Mouse (Mus musculus): ENCODE data around the gene Slc35g1. TPM values are rescaled to one million over a fixed set of nuclear protein-coding genes. Genes with fewer than 3 reads are reported as not detected.

Gene Slc35g1
- polyA plus RNA-seq (2016; fragmentation: Nextera tagmentation; extraction: Ambion mirVana) = 7.3 and 9.1 TPM in 2 replicates

DNA sequence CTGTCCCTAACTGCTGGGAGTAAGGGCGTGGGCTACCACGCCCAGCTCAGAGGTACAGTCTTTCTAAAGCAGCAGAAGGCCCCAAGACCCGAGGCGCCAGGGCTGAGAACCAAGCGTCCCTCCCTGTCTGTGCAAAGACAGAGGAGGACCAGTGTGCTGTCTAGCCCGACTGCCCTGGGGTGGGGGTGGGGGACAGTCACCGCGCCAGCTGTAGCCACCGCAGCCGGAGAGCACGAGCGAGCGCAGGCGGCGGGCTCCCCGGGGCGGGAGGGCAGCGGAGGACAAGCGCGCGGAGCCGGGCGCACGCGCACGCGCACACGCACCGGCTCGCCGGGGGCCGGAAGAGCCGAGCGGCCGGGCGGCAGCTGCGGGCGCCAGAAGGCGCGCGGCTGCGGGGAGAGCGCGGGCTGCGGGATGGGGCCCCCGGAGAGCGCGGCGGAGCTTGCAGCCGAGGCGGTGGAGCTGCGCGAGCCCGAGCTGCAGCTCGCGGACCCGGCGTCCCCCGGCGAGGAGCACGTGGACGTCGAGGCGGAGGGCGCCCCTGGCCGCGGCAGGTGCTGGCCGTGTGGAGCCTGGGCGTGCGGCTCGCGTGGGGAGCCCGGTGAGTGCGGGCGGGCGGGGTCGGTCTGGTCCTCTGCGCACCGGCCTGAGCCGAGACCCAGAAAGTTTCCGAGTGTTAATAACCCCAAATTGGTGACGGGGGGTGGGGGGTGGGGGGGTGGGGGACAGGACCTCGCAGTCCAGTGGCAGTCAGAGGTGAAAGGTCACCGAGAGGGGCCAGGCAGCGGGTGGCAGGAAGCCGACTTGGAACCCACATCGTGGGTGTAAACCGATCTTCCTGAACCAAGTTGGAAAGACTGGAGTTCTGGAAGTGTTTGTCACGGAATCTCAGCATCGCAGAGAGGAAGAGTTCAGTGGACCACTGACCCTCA, at the start of gene Slc35g1:
Slc35g1 (plus strand) TSS at position 280 of the 932 bp plus-strand sequence.
- H3K27ac ChIP-seq (replicated peaks) = peak within 1 kb of the TSS; percentile 93
- WGBS = under 1% methylated on average over 89 of the region's 90 CpGs
- peaks cover 7% of the 10 kb centered on the region for H3K36me3 ChIP-seq

DNA sequence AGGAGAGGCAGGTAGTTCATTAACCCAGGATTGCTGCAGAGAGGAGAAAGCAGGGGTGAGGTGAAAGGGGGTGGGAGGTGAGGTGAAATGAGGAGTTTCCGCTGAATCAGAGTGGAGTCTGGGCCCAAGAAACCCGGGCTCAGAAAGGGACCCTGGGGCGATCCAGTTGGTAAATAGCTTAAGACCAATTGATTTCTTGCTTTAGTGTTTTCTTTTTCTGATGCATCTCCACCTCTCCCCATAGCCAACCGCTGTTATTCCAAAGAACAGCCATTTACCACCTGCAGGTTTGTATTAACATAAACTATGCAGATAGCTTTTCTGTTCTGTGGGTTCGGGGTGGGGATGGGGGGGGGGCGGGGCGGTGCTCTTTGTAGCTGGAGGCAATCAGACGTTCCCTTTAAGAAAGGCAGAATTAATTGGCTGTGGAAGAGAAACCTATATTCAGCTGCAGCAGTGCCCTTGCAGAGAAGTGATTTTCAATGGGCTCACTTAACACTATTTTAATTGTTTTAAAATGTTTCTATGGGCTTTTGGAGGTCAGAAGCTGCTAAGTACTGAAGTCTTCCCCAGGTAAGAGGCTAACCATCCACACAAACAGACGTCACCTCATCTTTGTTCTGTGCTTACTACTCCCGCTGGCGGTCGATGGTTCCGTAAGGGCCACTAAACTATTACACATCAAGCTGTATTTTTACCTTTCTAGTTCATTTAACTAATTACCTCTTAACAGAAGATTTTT, 47.3 kb upstream of the Slc35g1 start:
- Histone ChIP-seq H3K4me1 (peaks cover 8% of the 10 kb centered on the region), H3K36me3 (no peaks in the 10 kb centered on the region), H3K27ac (replicated peaks) (no peak overlapping the region; the same call in 1 of the 2 replicates), H3K4me3 (no peak overlapping the region), H3K27me3 (ENCODE audit: low read depth, poor library complexity, severe bottlenecking) (no peaks in the 10 kb centered on the region; the same call in 1 of the 2 replicates), H3K9me3 (replicated peaks) (peaks cover 13% of the 10 kb centered on the region)
- DNase-seq (ENCODE audit: low spot score) = no peak
- WGBS = 38% methylated on average over 13 of the region's 13 CpGs

More for the DNA sequence above, at the start of gene Slc35g1:
- peak; percentile 77 for DNase-seq (ENCODE audit: low spot score)
- H3K9me3 ChIP-seq (replicated peaks) = no peaks in the 10 kb centered on the region
- peak within 1 kb of the TSS; percentile 83 for H3K4me3 ChIP-seq
- no peaks in the 10 kb centered on the region for H3K27me3 ChIP-seq (ENCODE audit: low read depth, poor library complexity, severe bottlenecking)
- H3K4me1 ChIP-seq = peaks cover 18% of the 10 kb centered on the region

DNA sequence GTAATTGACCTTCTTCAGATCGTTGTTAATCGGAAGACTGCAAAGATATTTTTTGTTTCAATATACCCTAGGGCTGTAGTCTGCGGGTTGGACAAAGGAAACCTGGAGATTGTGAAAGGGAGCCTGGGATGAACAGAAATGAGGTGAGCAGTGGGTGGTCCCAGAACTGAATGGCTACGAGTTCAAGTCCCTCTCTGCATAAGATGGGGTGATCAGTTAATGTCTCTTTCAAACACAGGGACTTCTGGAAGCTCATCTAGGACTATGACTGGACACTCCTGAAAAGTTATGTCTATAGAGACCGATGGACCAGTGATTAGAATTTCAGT, 46.8 kb upstream of the Slc35g1 start:
- peaks cover 13% of the 10 kb centered on the region for H3K9me3 ChIP-seq (replicated peaks)
- H3K36me3 ChIP-seq = no peaks in the 10 kb centered on the region
- H3K4me3 ChIP-seq = no peak overlapping the region
- no peak overlapping the region for H3K27ac ChIP-seq (replicated peaks)
- 82% methylated on average over 5 of the region's 5 CpGs for WGBS
- H3K27me3 ChIP-seq (ENCODE audit: low read depth, poor library complexity, severe bottlenecking) = no peaks in the 10 kb centered on the region; the same call in 1 of the 2 replicates
- no peak for DNase-seq (ENCODE audit: low spot score)
- H3K4me1 ChIP-seq = peaks cover 8% of the 10 kb centered on the region

DNA sequence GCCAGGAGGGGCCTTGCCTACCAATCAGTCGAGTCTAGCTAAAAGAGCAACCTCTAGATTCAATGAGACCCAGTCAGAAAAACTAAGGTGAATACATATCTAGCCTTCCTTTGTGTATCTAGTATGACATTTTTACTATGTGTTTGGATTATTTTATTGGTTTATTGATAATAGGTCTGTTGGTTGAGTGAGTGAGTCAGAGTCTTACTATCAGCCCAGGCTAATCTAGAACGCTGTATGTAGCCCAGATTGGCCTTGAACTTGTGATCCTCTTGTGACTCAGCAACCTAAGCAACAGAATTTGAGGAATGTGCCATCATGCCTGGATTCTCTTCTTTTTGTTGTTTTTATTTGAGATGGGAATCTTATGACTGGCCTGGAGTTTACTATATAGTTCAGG, 44.6 kb upstream of the Slc35g1 start:
- H3K9me3 ChIP-seq (replicated peaks) = 0 out of 2 replicates have a peak, but pooled peaks cover 3% of the 10 kb centered on the region
- DNase-seq (ENCODE audit: low spot score) = no peak
- peaks cover 8% of the 10 kb centered on the region for H3K4me1 ChIP-seq
- 91% methylated on average over 2 of the region's 2 CpGs for WGBS
- H3K27me3 ChIP-seq (ENCODE audit: low read depth, poor library complexity, severe bottlenecking) = no peaks in the 10 kb centered on the region; the same call in 1 of the 2 replicates
- no peak overlapping the region for H3K27ac ChIP-seq (replicated peaks)
- H3K4me3 ChIP-seq = no peak overlapping the region
- no peaks in the 10 kb centered on the region for H3K36me3 ChIP-seq

DNA sequence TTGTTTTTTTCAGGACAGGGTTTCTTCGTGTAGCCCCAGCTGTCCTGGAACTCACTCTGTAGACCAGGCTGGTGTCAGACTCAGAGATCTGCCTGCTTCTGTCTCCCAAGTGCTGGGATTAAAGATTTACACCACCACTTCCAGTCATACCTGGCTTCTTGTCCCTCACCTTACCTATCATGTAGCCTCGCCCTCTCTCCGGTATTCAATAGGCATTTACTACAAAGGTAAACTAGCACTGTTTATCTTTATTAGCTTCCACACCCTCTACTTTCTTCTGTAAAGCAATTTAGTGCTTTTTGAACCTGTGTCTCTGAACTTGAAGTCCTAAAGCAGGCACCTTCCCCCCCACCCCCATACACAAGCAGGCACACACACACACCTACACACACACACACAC, 44.1 kb upstream of the Slc35g1 start:
- Histone ChIP-seq H3K27me3 (ENCODE audit: low read depth, poor library complexity, severe bottlenecking) (no peaks in the 10 kb centered on the region; the same call in 1 of the 2 replicates), H3K9me3 (replicated peaks) (0 out of 2 replicates have a peak, but pooled peaks cover under 1% of the 10 kb centered on the region), H3K27ac (replicated peaks) (no peak overlapping the region), H3K4me3 (no peak overlapping the region), H3K36me3 (no peaks in the 10 kb centered on the region), H3K4me1 (peaks cover 8% of the 10 kb centered on the region)
- no peak for DNase-seq (ENCODE audit: low spot score)
- 89% methylated on average over 3 of the region's 3 CpGs for WGBS

DNA sequence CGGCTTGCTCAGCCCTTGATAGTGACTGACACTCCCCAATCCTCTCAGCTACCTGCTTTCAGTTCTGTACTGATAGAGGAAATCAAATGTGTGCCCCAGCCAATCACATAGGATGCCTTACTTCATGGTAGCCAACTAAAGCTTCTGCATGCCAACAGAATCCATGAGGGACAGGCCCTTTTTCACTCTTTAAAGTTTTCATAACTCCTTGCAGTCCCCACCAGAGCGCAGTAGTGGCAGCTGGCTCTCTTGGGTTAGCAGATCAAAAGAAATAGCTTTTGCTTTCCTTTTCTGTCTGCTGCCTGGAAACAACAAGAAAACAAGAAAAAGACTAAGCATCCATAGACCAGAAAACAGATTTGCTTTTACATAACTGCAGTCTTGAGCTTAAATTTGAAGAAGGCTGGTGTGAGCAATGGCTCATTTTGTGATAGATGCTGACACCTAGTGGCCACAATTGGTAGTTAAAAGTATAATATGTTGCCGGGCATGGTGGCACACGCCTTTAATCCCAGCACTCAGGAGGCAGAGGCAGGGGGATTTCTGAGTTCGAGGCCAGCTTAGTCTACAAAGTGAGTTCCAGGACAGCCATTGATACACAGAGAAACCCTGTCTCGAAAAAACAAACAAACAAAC, 43.2 kb upstream of the Slc35g1 start:
- no peaks in the 10 kb centered on the region for H3K9me3 ChIP-seq (replicated peaks)
- no peaks in the 10 kb centered on the region; the same call in 1 of the 2 replicates for H3K27me3 ChIP-seq (ENCODE audit: low read depth, poor library complexity, severe bottlenecking)
- no peaks in the 10 kb centered on the region for H3K36me3 ChIP-seq
- 47% methylated on average over 6 of the region's 6 CpGs for WGBS
- H3K4me1 ChIP-seq = peaks cover 8% of the 10 kb centered on the region
- peak; percentile 30 for DNase-seq (ENCODE audit: low spot score)
- no peak overlapping the region for H3K27ac ChIP-seq (replicated peaks)
- no peak overlapping the region for H3K4me3 ChIP-seq

DNA sequence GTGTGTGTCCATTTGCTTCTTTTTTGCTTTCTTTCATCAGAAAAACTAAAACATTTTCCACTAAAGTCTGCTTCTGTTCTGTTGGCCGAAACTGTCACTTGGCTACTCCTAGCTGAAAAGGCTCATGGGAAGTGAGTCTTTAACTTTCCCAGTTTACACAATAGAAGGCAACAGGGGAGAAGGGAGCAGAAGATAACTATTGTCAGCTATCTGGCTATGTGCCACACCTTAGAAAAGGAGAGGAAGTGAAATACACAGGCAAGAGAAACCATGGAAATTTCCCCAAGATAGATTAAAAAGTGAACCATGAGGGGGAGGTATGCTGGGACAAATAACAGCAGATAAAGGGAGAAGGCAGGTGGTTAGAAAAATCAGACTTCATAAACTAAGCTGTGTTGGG, 41.5 kb upstream of the Slc35g1 start:
- H3K4me1 ChIP-seq = no peaks in the 10 kb centered on the region
- H3K4me3 ChIP-seq = no peak overlapping the region
- no peak for DNase-seq (ENCODE audit: low spot score)
- no peaks in the 10 kb centered on the region for H3K9me3 ChIP-seq (replicated peaks)
- H3K36me3 ChIP-seq = no peaks in the 10 kb centered on the region
- no peak overlapping the region for H3K27ac ChIP-seq (replicated peaks)
- no peaks in the 10 kb centered on the region; the same call in 1 of the 2 replicates for H3K27me3 ChIP-seq (ENCODE audit: low read depth, poor library complexity, severe bottlenecking)
- WGBS = 91% methylated on average over 1 of the region's 1 CpGs

DNA sequence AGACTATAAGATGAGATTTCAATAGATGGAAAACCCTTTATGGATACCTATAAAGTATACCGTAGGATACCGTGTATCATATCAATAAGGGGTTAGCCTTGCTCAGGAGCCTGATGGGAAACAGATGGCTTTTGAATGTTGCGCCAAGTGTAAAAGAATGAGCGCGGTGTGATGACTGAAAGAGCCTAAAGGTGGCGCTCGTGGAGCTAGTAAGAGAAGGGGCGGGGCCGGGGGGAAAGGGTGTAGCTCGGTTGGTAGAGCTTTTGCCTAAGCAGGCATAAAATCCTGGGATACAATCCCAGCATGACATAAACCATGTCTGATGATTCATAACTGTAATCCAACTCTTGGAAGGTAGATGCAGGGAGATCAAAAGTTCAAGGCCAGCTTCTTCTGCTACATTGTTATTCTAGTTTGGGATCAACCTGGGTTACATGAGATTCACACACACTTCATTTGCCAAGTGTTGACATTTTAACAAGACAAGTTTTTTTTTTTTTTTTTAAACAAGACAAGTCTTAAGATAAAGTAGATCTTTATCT, 40.9 kb upstream of the Slc35g1 start:
- Histone ChIP-seq H3K27me3 (ENCODE audit: low read depth, poor library complexity, severe bottlenecking) (no peaks in the 10 kb centered on the region; the same call in 1 of the 2 replicates), H3K4me1 (no peaks in the 10 kb centered on the region), H3K27ac (replicated peaks) (no peak overlapping the region), H3K9me3 (replicated peaks) (no peaks in the 10 kb centered on the region), H3K4me3 (no peak overlapping the region), H3K36me3 (no peaks in the 10 kb centered on the region)
- WGBS = 66% methylated on average over 10 of the region's 10 CpGs
- no peak for DNase-seq (ENCODE audit: low spot score)

DNA sequence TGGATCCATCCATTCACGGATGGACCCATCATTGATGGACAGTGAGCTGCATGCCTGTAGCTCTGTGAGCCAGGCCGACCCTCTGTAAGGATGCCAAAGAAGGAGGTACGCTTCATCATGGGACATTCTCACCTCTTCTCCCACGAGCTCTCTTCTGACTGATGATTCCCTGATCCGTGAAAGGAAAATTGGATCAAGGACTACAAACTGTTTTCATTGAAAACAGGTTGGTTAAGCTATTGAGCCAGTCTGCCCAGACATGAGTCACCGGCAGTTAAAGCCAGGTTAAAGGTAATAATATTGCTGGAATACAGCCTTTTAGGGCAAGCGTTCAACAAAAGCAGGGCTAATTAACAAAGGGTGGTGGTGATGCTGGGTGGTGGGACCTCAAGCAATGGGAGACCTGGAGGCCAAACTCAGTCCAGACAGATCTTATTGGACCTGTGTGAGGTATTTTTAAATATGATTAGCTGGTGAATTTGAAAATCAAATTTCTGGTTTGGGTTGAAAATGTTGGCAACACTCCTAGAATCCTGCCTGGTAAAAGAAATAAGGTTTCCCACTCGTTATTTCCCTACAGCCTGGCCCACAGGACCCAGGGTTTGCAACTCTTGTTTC, 39.5 kb upstream of the Slc35g1 start:
- no peaks in the 10 kb centered on the region for H3K9me3 ChIP-seq (replicated peaks)
- no peaks in the 10 kb centered on the region for H3K4me1 ChIP-seq
- no peak for DNase-seq (ENCODE audit: low spot score)
- no peak overlapping the region for H3K27ac ChIP-seq (replicated peaks)
- WGBS = 86% methylated on average over 8 of the region's 8 CpGs
- H3K36me3 ChIP-seq = no peaks in the 10 kb centered on the region
- no peak overlapping the region for H3K4me3 ChIP-seq
- H3K27me3 ChIP-seq (ENCODE audit: low read depth, poor library complexity, severe bottlenecking) = no peaks in the 10 kb centered on the region

DNA sequence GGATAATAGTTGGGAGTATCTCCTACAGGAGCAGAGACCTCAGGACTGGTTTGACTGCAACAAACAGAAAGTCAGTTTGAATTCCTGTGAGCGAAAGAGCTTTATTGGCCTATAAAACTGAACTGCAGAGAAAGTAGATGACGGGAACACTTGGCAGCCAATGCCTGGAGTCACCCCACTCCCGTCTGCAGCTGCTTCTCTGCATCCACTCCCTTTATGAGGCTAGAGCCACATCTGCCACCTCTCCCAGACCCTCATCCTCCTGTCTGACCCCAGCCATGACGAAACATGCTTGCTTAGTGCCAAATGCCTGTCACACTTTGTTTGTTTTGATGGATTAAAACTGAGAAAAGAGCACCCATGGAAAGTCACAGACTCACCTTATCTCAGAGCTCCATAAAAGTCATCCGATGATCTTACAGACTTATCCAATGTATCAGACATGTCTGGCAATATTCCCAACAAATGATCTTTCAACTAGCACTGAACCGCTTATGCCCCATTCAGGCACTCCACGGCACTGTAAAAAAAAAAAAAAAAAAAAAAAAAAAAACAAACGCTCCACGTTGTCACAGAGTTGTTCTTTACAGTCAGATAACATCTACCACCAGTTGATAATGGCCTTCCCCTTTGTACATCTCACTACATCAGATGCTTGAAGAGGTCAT, 37.7 kb upstream of the Slc35g1 start:
- Histone ChIP-seq H3K27me3 (ENCODE audit: low read depth, poor library complexity, severe bottlenecking) (no peaks in the 10 kb centered on the region), H3K4me3 (no peak overlapping the region), H3K27ac (replicated peaks) (no peak overlapping the region), H3K36me3 (no peaks in the 10 kb centered on the region), H3K9me3 (replicated peaks) (no peaks in the 10 kb centered on the region), H3K4me1 (no peaks in the 10 kb centered on the region)
- DNase-seq (ENCODE audit: low spot score) = no peak
- 83% methylated on average over 9 of the region's 9 CpGs for WGBS

DNA sequence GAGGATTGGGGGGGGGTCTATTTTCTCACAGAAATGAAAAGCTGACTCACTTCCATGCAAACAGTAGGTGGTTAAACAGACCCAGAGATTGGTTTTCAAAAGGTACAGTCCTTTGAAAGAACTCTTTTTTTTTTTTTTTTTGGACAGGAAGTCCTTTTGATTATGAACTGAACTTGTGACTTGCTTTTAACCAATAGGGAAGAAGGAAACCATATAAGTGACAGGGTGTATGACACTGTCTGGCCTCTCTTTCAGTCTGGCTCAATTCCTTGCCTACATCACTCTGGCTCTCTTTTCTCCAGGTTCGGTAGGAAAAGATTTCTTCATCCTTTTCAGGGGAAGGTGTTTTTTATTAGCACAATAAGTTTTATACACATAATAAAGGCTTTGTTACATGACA, 36.5 kb upstream of the Slc35g1 start:
- no peaks in the 10 kb centered on the region for H3K9me3 ChIP-seq (replicated peaks)
- H3K36me3 ChIP-seq = no peaks in the 10 kb centered on the region
- no peaks in the 10 kb centered on the region for H3K27me3 ChIP-seq (ENCODE audit: low read depth, poor library complexity, severe bottlenecking)
- no peak for DNase-seq (ENCODE audit: low spot score)
- H3K4me3 ChIP-seq = no peak overlapping the region
- H3K27ac ChIP-seq (replicated peaks) = no peak overlapping the region
- 92% methylated on average over 1 of the region's 1 CpGs for WGBS
- peaks cover 5% of the 10 kb centered on the region; the same call in 1 of the 2 replicates for H3K4me1 ChIP-seq
